Mouse (Mus musculus) intestine, postnatal 0 days (tissue): ENCODE data around the gene 1700020N01Rik. TPM values are rescaled to one million over a fixed set of nuclear protein-coding genes. Genes with fewer than 3 reads are reported as not detected.

Experiments used
- ATAC-seq: fragments of 200-750 bp; cut with Nextera tagmentation; 2 replicates; pipeline ENCODE4 v1.8.0; 2017; ENCODE audit warnings: mild to moderate bottlenecking, moderate TSS enrichment, moderate library complexity
- H3K27ac ChIP-seq: fragments of 300-500 bp; sonication (generic); 2 replicates; pipeline ENCODE4 v1.5.1; 2014; ENCODE audit warnings: mild to moderate bottlenecking, low read depth, low read length, moderate library complexity
- H3K27me3 ChIP-seq: fragments of 300-500 bp; sonication (generic); replicated peaks from 2 replicates; pipeline ENCODE4 v1.6.1; 2014; ENCODE audit warnings: low read length, mixed read lengths; ENCODE audit not compliant: control insufficient read depth, insufficient read depth
- H3K36me3 ChIP-seq: fragments of 300-500 bp; sonication (generic); 2 replicates; pipeline ENCODE4 v1.6.1; 2014; ENCODE audit warnings: mild to moderate bottlenecking, moderate library complexity; ENCODE audit not compliant: control insufficient read depth, insufficient read depth
- H3K4me1 ChIP-seq: fragments of 300-500 bp; sonication (generic); replicated peaks from 2 replicates; pipeline ENCODE4 v1.6.1; 2014; ENCODE audit warnings: antibody characterized with exemption, low read length, mixed read lengths; ENCODE audit not compliant: control insufficient read depth, insufficient read depth
- H3K4me2 ChIP-seq: fragments of 300-500 bp; sonication (generic); replicated peaks from 2 replicates; pipeline ENCODE4 v1.6.1; 2014; ENCODE audit warnings: low read depth, mild to moderate bottlenecking, moderate library complexity
- H3K4me3 ChIP-seq: fragments of 300-500 bp; sonication (generic); 2 replicates; pipeline ENCODE4 v1.5.1; 2014; ENCODE audit warnings: low read depth, low read length
- H3K9ac ChIP-seq: fragments of 300-500 bp; sonication (generic); 2 replicates; pipeline ENCODE4 v1.6.1; 2014; ENCODE audit warnings: mild to moderate bottlenecking, low read depth, low read length
- H3K9me3 ChIP-seq: fragments of 300-500 bp; sonication (generic); 2 replicates; pipeline ENCODE4 v1.6.1; 2016; ENCODE audit warnings: mixed run types; ENCODE audit not compliant: control insufficient read depth
- CTCF ChIP-seq: sonication (generic); IDR thresholded peaks from 2 replicates; pipeline ENCODE4 v1.5.1; 2016; ENCODE audit warnings: low read depth, mild to moderate bottlenecking, control low read depth, antibody characterized with exemption, moderate library complexity
- WGBS: fragments of 180-500 bp; shearing (Covaris S2); extraction: QIAGEN DNeasy Blood & Tissue Kit; methylation state at CpG from one replicate; pipeline ENCODE4 v1.1.7; 2014; 5-methylcytosine and 5-hydroxymethylcytosine counted together
- polyA plus RNA-seq: library from polyadenylated mRNA; unstranded; fragments of >200 nt; fragmentation: Nextera tagmentation; extraction: Ambion mirVana; gene quantifications from 2 replicates; pipeline ENCODE4 v1.2.1, GENCODE M21; 2015

The 1700020N01Rik gene
- polyA plus RNA-seq, 1 experiment from 2014 or later = 1.4 TPM

GRCm38 (mm10) chr10:21571615-21572014 lies 21.3 kb upstream of the 1700020N01Rik start:
- Histone ChIP-seq H3K4me2 (no peak overlapping the region), H3K9me3 (no peaks in the 10 kb centered on the region), H3K4me1 (0 out of 2 replicates have a peak, but pooled peaks cover 3% of the 10 kb centered on the region), H3K36me3 (no peaks in the 10 kb centered on the region), H3K4me3 (no peak overlapping the region), H3K27me3 (no peaks in the 10 kb centered on the region), H3K27ac (peak overlapping the region; percentile 76), H3K9ac (no peak overlapping the region)
- WGBS = 62% methylated on average over 4 of the region's 4 CpGs
- ATAC-seq = peak; percentile 80
- no peak for TF ChIP-seq CTCF

- H3K27me3 ChIP-seq = no peaks in the 10 kb centered on the region
- H3K9ac ChIP-seq = no peak overlapping the region
- no peak for TF ChIP-seq CTCF
- peak; percentile 80 for ATAC-seq
- WGBS = 41% methylated on average over 4 of the region's 4 CpGs
- H3K4me2 ChIP-seq = no peak overlapping the region
- H3K9me3 ChIP-seq = no peaks in the 10 kb centered on the region
- H3K4me1 ChIP-seq = 0 out of 2 replicates have a peak, but pooled peaks cover 3% of the 10 kb centered on the region
- H3K27ac ChIP-seq = peak overlapping the region; percentile 63
- H3K36me3 ChIP-seq = no peaks in the 10 kb centered on the region
- no peak overlapping the region for H3K4me3 ChIP-seq
Measured at GRCm38 (mm10) chr10:21573713-21574112, 19.2 kb upstream of the 1700020N01Rik start.

- no peak for TF ChIP-seq CTCF
- H3K27me3 ChIP-seq = no peaks in the 10 kb centered on the region
- H3K9ac ChIP-seq = no peak overlapping the region
- WGBS = 69% methylated on average over 11 of the region's 11 CpGs
- H3K4me2 ChIP-seq = no peak overlapping the region
- H3K36me3 ChIP-seq = no peaks in the 10 kb centered on the region
- no peaks in the 10 kb centered on the region for H3K9me3 ChIP-seq
- H3K27ac ChIP-seq = peak overlapping the region; percentile 30; the same call in 1 of the 2 replicates
- 0 out of 2 replicates have a peak, but pooled peaks cover 3% of the 10 kb centered on the region for H3K4me1 ChIP-seq
- H3K4me3 ChIP-seq = no peak overlapping the region
- ATAC-seq = peak; percentile 37
Measured at GRCm38 (mm10) chr10:21575806-21576378, 17.1 kb upstream of the 1700020N01Rik start.

- 82% methylated on average over 6 of the region's 6 CpGs for WGBS
- TF ChIP-seq CTCF = no peak
Measured at GRCm38 (mm10) chr10:21577798-21578197, 15.1 kb upstream of the 1700020N01Rik start.

GRCm38 (mm10) chr10:21581546-21581945 lies 11.4 kb upstream of the 1700020N01Rik start:
- no peak for TF ChIP-seq CTCF
- H3K4me3 ChIP-seq = no peak overlapping the region
- no peaks in the 10 kb centered on the region for H3K36me3 ChIP-seq
- H3K27me3 ChIP-seq = no peaks in the 10 kb centered on the region
- no peaks in the 10 kb centered on the region for H3K9me3 ChIP-seq
- ATAC-seq = no peak
- WGBS = 56% methylated on average over 1 of the region's 1 CpGs
- H3K27ac ChIP-seq = no peak overlapping the region
- no peaks in the 10 kb centered on the region for H3K4me1 ChIP-seq
- no peak overlapping the region for H3K4me2 ChIP-seq
- H3K9ac ChIP-seq = no peak overlapping the region

More at GRCm38 (mm10) chr10:21577798-21578197, 15.1 kb upstream of the 1700020N01Rik start:
- Histone ChIP-seq H3K4me1 (0 out of 2 replicates have a peak, but pooled peaks cover 3% of the 10 kb centered on the region), H3K36me3 (no peaks in the 10 kb centered on the region), H3K4me3 (no peak overlapping the region), H3K27ac (no peak overlapping the region), H3K27me3 (no peaks in the 10 kb centered on the region), H3K4me2 (no peak overlapping the region), H3K9ac (no peak overlapping the region), H3K9me3 (no peaks in the 10 kb centered on the region)
- ATAC-seq = no peak

GRCm38 (mm10) chr10:21587041-21587440 lies 5.9 kb upstream of the 1700020N01Rik start:
- no peak for TF ChIP-seq CTCF
- no peak overlapping the region for H3K4me3 ChIP-seq
- H3K4me1 ChIP-seq = no peaks in the 10 kb centered on the region
- no peak for ATAC-seq
- no peak overlapping the region for H3K9ac ChIP-seq
- no peaks in the 10 kb centered on the region for H3K9me3 ChIP-seq
- WGBS = 78% methylated on average over 2 of the region's 2 CpGs
- H3K27me3 ChIP-seq = no peaks in the 10 kb centered on the region
- no peak overlapping the region for H3K27ac ChIP-seq
- H3K4me2 ChIP-seq = no peak overlapping the region
- no peaks in the 10 kb centered on the region for H3K36me3 ChIP-seq
